Comparison of ENCODE assay signal across 9 mouse cellular contexts in genomic region chr12:104638156-104638555, GRCm38 (mm10).
DNase-seq lines count a peak whose midpoint lies in the region; ATAC-seq and TF ChIP-seq lines count a peak whose summit lies in the region.
"Had no signal": no experiment of that assay in that cellular context is flagged by ENCODE, and none has a peak within 500 bp of the region (broad histone marks: within the 10 kb centered on the region; RNA-seq: fewer than 3 reads in every experiment).

No protein-coding gene starts in this region.

- ATAC-seq in forebrain, embryonic 12.5 days (ENCODE audit: low FRiP score): no peak; the same call in 1 of the 2 replicates
- no peak for ATAC-seq in limb, embryonic 13.5 days (ENCODE audit: low FRiP score, low read depth)

- no peak overlapping the region for H3K4me3 ChIP-seq in forebrain, embryonic 12.5 days (replicated peaks)
- no peak overlapping the region for H3K4me3 ChIP-seq in forebrain, embryonic 10.5 days
- H3K4me3 ChIP-seq in limb, embryonic 13.5 days: no peak overlapping the region
- no peak overlapping the region for H3K4me3 ChIP-seq in gastrocnemius, adult 2 months
- H3K4me3 ChIP-seq: embryonic facial prominence, embryonic 13.5 days had no signal

- no peak overlapping the region for H3K9ac ChIP-seq in forebrain, embryonic 12.5 days
- no peak overlapping the region for H3K9ac ChIP-seq in limb, embryonic 13.5 days
- H3K9ac ChIP-seq: embryonic facial prominence, embryonic 13.5 days had no signal

- intact Hi-C loops in gastrocnemius, adult 2 months (cut with DNase I): no loop called here

- no peak for DNase-seq in forebrain, embryonic 10.5 days (ENCODE audit: extremely low spot score, low spot score)
- DNase-seq in right cerebral cortex, postnatal 4 days: peak; percentile 10
- DNase-seq in right cerebral cortex, postnatal 36 days (ENCODE audit: low spot score in 2 of 2): no peak
- no peak for DNase-seq in gastrocnemius, adult 2 months
- no peak for DNase-seq in adrenal gland, adult 2 months
- DNase-seq in yolk sac, embryonic 10.5 days (ENCODE audit: low spot score): no peak

- 0 out of 2 replicates have a peak overlapping the region, but pooled peaks have one; percentile 36 for H3K4me2 ChIP-seq in forebrain, embryonic 12.5 days
- H3K4me2 ChIP-seq in limb, embryonic 13.5 days (replicated peaks): peak overlapping the region; percentile 43; the same call in 1 of the 2 replicates

- no peak for TF ChIP-seq CTCF in gastrocnemius, adult 2 months (IDR thresholded peaks at IDR 0.05)

- peaks cover 23% of the 10 kb centered on the region for H3K4me1 ChIP-seq in forebrain, embryonic 12.5 days
- peaks cover 34% of the 10 kb centered on the region for H3K4me1 ChIP-seq in forebrain, embryonic 10.5 days
- peaks cover 49% of the 10 kb centered on the region for H3K4me1 ChIP-seq in limb, embryonic 13.5 days

- H3K27me3 ChIP-seq in forebrain, embryonic 12.5 days: peaks cover 43% of the 10 kb centered on the region
- peaks cover 49% of the 10 kb centered on the region for H3K27me3 ChIP-seq in forebrain, embryonic 10.5 days (ENCODE audit: poor library complexity, severe bottlenecking)
- peaks cover 56% of the 10 kb centered on the region for H3K27me3 ChIP-seq in limb, embryonic 13.5 days

- H3K36me3 ChIP-seq in forebrain, embryonic 12.5 days (replicated peaks): no peaks in the 10 kb centered on the region
- H3K36me3 ChIP-seq in forebrain, embryonic 10.5 days (replicated peaks): no peaks in the 10 kb centered on the region
- no peaks in the 10 kb centered on the region for H3K36me3 ChIP-seq in limb, embryonic 13.5 days
- H3K36me3 ChIP-seq: embryonic facial prominence, embryonic 13.5 days had no signal

- H3K27ac ChIP-seq in forebrain, embryonic 12.5 days: no peak overlapping the region
- H3K27ac ChIP-seq in forebrain, embryonic 10.5 days: no peak overlapping the region
- no peak overlapping the region for H3K27ac ChIP-seq in limb, embryonic 13.5 days
- no peak overlapping the region for H3K27ac ChIP-seq in gastrocnemius, adult 2 months
- H3K27ac ChIP-seq: embryonic facial prominence, embryonic 13.5 days had no signal

- 54% methylated on average over 8 of the region's 8 CpGs for WGBS in forebrain, embryonic 12.5 days
- 66% methylated on average over 8 of the region's 8 CpGs for WGBS in forebrain, embryonic 10.5 days
- 19% methylated on average over 8 of the region's 8 CpGs for WGBS in limb, embryonic 13.5 days

- H3K9me3 ChIP-seq in forebrain, embryonic 12.5 days: no peaks in the 10 kb centered on the region
- no peaks in the 10 kb centered on the region for H3K9me3 ChIP-seq in forebrain, embryonic 10.5 days
- H3K9me3 ChIP-seq in limb, embryonic 13.5 days: peaks cover 5% of the 10 kb centered on the region; the same call in 1 of the 2 replicates
- H3K9me3 ChIP-seq: embryonic facial prominence, embryonic 13.5 days had no signal
